Mouse (Mus musculus): Measurements from ENCODE around the gene Foxb1.

Gene Foxb1

DNA sequence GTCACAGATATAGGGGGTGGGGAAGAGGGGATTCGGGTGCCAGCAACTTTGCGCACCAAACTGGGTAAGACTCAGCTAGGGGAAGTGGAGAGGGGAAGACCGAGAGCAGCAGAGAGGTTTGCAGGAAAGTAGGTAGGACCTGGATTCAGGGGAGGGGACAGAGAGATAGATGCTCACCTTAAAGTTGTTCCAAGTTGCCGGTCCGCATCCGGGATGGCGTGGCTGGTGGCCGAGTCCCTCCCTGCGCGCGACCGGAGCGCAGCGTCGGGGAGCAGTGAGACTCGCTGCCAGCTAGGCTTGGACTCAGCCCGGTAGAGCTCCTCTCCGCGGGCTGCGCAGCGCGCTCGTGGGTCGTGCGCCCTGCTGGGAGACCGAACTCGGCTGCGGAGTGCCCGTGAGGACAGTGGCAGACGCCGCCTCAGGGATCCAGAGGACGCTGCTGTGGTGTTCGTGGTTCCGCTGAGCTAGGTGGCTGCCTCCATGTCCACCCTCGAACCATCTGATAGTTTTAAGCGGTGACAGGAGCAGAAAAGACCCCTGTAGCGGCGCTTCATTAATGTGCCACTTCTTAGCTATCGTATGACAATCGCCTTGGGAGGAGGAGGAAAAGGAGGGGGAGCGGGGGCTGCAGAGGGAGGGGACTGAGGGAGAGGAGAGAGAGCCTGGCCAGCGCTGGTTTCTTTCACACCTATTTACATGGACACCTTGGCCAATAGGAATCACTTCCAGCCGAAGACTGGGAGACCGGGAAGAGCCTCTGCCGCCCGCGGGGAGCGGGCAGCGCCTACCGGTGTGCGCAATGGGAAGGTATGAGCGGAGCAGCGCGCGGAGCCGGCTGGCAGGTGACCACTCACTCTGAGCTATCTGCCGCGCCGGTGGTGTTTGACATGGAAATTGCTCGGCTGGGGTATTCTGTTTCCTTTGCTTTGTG lies at the start of gene Foxb1:
TSS of gene Foxb1 (minus strand) at position 570 of the 931 bp plus-strand sequence.
- no peak for DNase-seq

DNA sequence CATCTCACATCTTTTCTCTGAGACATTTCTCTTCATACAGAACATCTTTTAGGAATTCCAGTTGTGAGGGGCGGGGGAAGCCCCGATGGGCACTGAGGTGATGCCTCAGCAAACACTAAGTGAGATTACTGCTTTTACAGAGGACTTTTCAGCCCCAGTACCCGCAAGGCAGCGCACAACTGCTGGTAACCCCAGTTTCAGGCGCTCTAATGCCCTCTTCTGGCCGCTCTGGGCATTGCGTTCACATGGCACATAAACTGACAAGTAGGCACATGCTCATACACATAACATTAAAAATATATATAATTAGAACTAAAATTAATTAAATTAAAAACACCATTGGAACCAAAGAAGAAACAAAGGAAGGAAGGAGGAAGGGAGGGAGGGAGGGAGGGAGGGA lies 29.8 kb upstream of the Foxb1 start:
- no peak for DNase-seq

DNA sequence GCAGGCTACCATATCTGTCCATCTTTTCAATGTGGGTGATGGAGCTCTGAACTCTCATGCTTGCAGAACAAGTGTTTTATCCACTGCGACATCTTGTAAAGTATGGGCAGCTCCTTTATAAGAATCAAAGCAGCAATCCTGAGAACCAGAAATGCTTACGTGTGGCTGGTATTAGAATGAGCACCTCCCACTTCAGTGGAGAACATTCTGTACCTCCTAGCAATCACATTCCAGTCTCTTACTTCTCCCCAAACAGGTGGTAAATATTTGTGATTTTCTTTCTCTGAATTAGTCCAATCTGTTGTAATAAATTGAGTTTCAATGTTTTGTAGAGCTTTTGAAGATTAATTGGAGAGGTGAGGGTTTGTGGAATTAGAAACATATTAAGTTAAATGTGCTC lies 19.3 kb upstream of the Foxb1 start:
- DNase-seq: no peak

DNA sequence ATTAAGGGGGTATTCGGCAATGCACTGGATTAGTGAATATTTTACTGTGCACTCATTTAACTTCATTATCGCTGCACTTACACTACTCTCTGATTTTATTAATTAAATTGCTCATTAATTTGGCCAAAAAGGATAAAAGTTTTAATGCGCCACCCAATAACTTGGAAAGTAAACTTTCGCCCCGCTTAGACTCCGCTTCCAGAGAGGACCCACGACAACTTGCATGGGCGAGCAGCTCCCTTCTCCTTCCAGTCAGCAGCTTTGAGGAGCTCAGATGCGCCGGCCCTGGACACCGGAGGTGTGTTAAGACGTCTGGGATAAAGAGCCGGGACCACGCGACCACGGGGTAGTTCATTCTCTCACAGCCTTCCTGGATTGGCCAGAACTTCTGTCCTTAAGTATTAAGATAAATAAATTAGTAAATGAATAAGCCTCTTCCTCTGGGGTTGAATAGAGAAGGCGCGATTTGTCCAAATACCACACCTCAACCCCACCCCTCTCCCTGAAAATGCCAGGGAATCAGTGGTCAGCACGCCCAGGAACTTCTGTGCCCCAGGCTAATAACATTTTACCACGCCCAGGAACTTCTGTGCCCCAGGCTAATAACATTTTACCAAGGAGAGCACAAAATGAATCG lies 9.3 kb upstream of the Foxb1 start:
- no peak for DNase-seq

DNA sequence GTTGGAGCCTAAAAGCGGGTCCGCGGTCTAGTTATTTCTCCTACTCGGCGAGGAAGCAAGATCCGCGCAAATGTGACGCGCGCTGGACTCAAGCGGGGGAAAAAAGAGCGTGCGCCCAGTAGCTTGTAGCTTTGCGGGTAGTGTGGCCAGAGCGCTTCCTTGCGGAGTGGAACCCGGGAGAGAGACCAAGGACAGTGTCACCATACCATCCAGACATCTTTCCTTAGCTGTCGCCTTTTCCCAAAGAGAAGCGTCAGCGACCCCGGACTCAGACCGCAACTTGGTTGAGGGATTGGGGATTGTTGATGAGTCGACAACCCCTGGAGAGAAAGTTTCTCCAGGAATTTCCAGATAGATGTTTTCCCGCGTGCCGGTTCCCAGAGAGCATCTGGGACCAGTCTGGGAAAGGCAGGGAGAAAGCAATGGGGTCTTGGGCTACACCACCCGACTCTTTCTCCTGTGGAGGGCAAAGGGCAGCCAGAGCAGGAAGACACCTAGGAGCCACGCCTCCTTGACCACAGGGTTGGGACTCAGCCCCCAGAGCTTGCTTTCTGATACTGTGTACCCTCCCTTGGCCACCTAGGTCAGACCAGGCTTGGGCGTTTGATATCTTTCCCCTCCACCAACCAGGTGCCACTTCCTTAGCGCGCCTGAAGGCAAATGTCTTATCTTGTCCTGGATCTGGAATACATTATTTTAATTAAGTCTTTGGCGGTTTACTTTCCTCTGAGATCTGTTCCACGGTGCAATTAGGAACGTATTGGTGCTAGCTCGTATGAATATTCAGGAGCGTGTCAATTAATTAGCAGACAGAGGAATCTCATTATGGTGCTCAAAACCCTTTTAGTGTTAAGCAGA lies 8.6 kb upstream of the Foxb1 start:
- DNase-seq: no peak

DNA sequence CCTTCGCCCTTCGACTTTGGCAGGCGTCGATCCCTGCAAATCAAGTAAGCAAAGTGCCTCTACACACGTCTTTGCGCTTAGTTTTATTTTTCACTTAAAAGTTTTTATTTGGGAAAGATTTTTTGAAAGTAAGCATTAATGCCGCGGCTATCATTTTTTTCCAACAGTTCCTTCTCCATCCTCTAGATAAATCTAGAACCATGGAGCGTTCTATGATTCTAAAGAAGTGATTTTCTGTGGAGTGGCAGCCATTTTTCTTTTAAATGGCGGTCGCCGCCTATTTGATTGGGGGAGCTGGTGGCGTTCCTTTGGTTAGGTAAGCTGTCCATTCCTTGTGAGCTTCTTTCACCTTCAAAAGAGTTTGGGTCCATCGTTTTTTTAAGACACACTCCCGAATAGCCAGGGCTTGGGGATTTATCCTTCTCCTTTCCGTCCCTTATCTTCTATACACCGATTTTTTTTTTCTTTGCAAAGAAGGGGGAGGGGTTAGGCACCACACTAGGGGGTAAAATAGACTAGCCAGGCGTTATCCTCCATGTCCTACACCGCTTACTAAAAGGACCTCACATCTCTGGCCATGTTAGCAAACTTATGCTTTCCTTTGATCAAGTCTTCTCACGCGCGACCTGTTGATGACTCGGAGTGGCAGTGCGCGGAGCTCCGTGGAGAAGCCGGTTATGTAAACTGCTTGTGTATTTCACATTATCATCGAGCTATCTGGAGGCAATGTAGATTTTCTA lies 7.6 kb upstream of the Foxb1 start:
- no peak for DNase-seq

DNA sequence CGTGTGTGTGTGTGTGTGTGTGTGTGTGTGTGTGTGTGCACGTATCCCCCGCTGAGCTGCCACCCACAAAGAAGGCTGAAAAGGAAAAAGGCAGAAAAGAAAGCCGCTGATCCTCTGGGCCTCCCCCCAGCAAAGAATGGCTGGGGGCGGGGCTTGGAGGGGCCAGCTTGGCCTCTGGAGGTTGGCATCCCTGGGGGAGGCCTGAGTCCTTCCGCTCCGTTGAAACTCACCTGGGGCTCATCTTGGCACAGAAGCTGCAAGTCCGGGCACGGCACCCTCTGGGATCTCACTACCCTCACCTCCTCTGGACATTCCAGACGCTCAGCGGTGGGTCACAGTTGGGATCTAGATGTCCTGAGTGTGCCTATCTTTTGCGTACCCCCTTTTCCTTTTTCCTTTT lies 6.7 kb upstream of the Foxb1 start:
- DNase-seq: no peak

DNA sequence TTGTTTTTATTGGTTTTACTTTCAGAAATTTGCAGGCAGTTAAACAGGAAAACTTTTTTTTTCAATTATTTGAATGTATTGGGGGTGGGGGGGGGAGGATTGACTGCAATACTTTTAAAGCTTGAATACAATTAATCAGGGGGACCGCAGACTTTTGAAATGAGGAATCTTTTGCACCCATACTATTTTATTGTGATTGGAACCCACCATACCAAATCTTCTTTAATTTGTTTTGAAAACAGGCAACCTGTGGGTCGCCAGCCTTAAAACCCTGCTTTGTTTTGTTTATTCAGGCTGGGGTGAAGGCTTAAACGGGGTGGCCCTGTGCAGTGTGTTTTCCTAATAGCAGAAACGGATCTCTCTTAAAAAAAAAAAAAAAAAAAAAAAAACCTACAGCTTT lies 6.2 kb upstream of the Foxb1 start:
- no peak for DNase-seq

DNA sequence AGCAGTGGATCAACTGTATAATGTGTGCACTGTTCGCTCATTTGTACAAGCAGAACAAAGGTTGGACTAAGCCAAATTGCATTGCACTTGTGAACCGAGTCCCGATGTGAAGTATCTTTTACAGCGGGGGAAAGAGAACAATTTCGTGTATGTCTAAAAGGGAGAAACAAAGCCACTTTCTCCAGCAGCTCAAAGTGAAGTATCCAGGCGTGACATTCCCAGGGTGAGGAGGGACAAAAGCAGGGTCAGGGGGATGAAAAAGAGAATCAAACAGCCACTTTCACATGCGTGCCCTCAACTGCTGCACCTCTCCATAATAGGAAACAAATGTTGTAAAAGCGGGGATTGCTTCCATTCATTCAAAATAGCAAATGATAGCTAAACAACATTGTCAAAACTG lies 5.6 kb upstream of the Foxb1 start:
- no peak for DNase-seq

DNA sequence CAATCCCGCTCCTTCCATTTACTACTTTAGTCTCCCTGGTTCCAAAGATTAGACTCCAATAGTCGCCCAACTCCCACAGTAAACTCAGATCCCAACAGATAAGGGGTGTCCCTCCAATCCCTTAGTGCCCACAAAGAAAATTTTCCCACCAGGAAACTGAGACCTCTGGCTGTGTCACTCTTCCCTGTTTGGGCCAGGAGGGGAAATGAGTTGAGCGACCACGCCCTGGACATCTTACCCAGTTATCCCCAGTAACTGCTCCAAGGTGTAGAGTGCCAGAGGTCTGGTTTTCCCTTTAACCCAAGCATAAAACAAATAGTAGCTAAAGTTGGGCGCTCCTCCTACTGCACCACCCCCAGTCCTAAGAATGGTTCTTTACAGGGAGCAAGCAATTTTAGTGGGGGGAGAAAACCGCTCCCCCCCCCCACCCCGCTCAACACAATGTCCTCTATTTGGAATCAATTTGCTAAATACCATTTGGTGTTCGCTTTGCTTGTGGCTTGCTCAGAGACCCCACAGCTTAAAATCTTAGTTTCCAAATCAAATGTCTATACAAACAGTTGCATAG lies 4.8 kb upstream of the Foxb1 start:
- DNase-seq: no peak

DNA sequence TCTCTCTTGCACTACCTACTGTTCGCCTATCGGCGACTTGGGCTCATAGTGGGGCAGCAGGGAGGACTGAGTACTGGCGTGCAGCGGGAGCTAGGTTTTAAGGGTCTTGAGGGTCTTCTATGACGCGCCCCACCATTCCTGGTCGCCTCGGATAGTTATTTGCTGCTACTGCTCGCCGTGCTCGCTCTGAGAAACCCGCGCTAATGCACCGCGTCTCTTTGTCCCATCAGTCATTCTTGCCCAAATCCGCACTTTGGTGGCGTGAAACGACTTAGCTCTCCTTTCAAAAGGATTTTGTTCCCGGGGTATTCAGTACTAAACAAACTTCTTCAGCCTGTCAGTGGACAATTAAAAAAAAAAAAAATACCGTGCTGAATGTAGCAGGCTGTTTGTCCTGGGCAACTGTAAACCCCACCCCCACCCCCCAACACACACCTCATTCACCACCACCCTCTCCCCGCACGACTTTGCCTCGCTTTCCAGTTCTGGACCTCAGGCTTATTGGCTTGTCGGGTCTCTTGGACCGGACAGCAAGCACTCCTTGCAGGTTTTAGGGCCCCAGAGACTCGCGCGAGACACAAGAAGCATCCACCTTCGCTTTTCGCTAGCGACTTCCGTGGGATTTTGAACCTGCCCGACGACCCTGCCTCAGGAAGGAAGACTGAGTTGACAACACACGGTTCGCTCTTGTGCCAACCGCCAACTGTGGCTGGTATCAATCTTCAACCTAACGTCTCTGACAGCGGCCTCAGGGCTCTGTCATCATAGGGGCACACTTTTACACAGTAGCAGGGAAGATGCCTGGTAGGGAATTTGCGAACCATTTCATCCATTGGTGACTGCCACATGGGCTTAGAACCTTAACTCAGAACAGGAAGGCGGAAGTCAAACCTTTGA lies 4.1 kb upstream of the Foxb1 start:
- DNase-seq: no peak

DNA sequence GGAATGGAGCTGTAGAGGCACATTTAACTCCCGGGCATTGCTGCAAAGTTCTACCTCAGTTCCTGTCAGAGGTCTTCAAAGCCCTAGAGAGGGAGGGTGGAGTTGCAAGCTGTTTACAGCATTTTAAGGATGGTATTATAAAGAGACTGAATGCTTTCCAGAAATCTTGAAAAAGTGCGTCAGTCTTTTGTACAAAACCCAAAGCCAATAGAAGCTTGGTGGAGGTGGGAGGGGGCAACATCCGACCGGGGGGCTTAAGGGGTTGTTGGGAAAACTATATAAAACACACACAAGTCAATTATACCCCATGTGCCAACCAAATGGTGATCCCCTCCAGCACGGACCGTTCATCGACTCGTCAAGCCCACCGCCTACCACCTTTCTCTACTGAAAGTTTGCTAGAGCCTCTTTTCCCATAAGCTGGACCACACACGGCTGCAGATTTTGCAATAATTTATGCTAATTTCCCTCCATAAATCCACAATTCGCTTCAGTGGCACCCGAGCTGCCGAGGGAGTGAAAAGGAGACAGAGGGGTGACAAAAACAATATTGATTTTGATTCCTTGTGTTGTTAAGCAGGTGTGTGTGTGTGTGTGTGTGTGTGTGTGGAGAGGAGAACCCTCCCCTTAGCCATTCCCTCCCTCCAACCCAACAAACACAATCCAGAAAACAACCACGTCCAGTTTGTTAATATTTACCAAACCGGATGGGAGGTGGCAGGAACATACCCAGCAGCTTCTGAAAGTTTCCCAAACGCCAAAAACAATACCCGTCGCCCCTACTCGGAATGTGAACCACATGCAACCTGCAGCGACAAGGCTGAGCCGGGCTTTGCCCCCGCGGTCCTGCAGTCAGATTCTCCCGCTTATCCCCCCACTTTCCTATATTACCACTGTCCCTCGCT lies 3.2 kb upstream of the Foxb1 start:
- no peak for DNase-seq

DNA sequence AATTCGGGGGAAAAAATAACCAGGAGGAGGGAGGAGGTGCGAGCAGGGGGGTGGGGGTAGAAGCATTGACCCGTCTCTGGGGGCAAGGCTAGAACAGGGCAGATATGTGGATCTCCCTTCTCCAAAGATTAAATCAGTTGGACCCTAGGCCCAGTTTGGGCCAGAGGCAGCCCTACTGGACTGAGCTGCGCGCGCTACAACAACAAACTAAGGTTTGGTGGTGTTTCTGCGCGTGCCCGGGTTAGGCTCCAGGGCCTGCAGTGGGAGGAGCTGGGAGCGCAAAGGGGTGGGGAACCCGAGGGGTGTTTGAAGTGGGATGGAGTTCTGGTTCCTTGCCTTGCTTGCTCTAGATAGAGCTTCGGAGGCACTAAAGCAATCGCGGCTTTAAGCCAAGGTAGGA lies 2.0 kb upstream of the Foxb1 start:
- no peak for DNase-seq

DNA sequence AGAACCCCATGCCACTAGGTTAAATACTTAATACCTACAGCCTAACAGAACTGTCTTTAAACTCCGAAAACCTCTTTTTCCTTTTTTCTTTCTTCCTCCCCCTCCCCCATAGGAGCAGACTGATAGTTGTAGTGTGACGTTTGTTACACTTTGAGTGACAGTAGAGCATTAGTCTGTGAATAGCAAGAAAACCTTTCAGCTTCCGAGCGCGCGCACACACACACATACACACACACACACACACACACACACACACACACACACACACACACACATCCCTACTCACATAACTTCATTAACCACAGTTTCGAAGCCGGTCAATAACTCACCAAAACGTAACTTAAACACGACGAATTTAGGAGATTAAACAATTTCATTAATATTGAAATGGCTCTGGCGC lies 1.5 kb upstream of the Foxb1 start:
- DNase-seq: no peak

DNA sequence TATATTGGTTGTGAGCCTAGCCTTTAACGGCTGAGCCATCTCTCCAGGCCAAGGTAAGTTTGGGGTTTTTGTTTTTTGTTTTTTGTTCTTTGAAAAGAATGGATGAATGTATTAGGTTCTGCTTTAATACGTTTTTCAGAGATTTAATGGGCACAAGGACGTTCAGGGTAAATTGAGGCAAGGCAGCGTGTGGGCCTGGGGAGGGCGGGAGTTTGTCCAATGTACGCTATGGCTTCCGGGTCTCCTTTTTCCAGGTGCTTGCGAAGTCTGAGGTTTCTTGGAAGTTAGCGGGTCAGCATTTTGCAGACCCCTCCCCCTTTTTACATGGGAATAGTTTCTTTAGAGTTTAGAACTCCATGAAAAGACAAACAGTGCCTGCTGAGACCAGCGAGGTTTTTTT lies 829 bp upstream of the Foxb1 start:
- DNase-seq: no peak

DNA sequence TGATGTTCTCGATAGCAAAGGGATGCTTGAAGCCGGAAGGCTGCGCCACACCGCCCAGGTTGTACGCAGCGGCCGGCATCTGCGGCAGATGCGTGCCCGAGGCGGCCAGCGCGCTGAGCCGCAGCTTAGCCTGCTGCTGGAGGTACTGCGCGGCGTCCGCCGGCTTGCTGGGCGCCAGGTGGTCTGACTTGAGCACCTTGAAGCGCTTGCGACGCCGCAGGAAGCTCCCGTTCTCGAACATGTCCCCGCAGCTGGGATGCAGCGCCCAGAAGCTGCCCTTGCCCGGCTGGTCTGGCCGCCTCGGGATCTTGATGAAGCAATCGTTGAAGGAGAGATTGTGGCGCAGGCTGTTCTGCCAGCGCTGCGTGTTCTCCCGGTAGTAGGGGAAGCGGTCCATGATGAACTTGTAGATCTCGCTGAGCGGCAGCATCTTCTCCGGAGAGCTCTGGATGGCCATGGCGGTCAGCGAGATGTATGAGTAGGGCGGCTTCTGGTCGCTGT lies 969 bp downstream of the Foxb1 start:
- DNase-seq: no peak

DNA sequence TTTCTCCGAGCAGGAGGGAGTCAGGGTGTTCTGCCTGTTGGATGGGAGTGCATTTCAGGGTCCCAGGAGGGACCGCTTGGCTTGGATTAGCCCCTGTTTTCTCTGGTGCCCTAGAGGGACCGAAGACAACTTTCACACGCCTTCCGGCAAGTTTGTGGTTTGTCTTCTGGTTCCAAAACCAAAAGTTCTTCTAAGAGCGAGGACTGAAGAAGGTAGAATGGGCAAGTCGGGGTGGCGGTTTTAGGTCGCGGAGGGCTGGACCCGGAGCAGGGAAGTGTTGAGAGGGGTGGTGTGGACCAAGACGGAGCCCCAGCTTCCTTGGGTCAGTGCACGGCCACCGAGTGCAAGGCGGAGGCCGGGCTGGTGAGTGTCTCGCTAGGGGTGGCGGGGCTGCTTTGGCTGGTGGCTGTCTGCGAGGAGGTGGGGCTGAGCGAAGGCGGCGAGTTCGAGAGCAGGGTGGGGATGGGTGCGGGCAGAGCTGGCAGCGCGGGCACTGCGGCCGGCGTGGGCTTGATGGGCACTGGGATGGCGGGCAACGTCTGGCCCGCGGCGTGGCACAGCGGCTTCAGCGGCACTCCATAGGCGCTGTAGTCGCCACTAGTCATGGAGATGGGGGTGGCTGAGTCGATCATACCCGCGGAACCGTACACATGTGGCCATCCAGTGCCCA lies 1.7 kb downstream of the Foxb1 start:
- DNase-seq: no peak

DNA sequence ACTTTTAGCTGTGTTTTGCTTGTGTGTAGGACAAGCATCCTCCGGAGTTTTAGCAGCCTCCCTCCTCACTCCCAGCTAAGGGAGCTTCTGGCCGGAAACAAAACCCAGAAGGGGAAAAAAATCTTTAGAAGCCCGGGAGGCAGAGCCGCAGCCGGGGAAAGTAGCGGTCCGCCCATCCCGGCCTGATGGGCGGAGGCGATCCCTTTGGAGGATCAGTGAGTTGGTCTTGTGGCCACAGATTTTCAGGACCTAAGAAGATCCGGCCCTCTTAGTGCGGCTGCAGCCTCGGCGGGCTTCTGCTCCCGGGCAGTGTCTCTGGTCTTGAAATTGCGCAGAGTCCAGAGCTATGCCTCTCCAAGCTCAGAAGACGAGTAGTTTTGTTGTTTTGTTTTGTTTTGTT lies 2.2 kb downstream of the Foxb1 start:
- DNase-seq: no peak

DNA sequence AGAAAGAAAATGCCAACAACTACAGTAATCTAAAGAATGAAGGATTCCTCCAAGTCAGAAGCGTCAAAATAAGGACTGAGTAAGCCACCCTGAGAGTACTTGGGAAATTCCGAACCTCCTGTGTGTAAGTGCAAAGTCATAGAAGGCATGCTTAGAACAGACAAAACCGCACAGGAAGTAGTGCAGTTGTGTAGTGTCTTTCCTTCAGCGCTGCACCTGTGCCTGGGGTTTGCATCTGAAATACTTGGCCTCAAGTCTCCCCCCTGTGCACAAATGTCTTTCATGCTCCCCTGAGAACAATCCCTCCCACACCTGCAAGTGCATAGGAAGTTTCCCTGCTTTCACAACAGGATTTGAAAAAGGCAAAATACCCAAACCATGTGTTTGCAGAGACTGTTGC lies 3.5 kb downstream of the Foxb1 start:
- DNase-seq: no peak
